Mouse (Mus musculus) CD4-positive, CD25-positive, alpha-beta regulatory T cell, adult 2 months (primary cell): ENCODE measurements around the gene Fpr2.
"Not testable (repeated sequence)": the region's sequence is repeated elsewhere in the genome, so short reads cannot be mapped to it uniquely, and the experiment has no call there.

Experiments used
- DNase-seq: peaks from one replicate; pipeline ENCODE4 v3.0.0-alpha.2; 2012; ENCODE audit warnings: low read depth, low spot score

Fpr2 gene

GRCm38 (mm10) chr17:17887774-17888248 is at the start of gene Fpr2, which contains the start of gene Fpr3:
Fpr2 (plus strand) TSS chr17:17887824.
Fpr3 (plus strand) TSS chr17:17887852.
- no peak for DNase-seq

DNA sequence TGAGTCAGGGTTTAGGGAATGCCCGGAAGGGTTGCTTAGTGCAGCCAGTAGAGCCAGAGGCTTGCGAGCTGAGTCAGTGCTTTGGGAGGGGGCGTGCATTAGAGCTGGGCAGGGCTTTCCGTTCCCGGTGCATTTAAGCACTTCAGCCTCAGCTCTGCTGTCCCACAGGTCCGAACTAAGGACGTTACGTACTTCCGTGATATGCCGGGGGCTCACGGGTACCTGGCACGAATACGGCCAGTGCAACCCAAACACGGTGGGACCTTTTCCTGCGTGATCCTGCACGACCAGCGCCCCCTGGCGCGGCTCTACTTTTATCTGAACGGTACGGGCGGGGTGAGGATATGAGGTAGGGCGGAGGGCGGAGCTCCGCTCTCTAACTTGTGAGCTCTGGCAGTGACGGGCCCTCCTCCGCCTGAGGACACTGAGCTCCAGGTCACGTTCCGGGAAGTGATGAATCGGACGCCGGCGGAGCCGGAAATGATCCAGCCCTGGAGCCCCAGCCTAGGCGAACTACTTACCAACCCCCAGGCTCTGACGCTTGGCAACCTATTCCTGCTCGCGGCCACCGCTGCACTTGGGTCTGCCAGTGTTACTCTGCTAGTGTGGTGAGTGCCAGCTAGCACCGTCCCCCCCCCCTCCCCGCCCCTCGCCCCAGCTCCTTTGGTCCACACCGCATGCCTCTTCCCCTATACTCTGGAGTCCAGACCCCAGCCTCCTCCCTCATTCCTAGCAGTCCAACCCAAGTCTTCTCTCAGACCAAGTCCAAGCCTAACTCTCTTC is 49.5 kb upstream of the Fpr2 start:
- peak; percentile 96 for DNase-seq

DNA sequence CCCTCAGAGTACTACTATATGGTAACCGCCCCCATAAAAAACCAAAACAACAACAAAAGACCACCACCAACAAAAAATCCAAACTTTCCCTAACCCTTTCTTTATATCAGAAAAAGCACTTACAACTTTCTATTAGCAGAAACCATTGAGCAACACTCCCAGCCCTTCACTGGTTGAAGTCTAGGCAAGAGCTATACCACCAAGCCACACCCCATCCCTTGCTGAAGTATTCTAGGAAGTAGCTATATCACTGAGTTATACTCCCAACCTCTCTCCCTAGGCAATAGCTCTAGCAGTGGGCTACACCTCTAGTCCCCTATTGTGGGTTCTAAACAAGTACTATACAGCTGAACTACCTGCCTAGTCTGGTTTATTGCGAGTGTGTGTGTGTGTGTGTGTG is 48.3 kb upstream of the Fpr2 start:
- no peak for DNase-seq

DNA sequence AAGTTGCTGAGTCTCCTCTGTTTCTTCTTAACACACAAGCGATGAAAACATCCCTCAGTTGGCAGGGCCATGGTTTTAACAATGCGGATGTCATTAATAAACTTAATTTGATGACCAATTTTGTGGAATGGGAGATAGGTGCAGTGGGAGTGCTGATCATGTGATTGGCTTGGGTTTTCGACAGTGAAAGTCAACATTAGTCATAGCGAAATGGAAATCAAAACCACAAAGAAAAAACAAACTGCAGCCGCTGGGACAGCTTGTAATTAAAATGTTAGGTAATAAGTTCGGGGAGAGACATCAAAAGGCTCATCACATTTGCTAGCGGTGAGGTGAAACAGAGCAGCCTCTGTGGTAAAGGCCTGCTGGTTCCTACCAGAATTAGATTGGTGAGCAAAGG is 46.8 kb upstream of the Fpr2 start:
- peak; percentile 31 for DNase-seq

GRCm38 (mm10) chr17:17843534-17844261 is 43.9 kb upstream of the Fpr2 start:
- no peak for DNase-seq

- not testable (repeated sequence) for DNase-seq
Measured at GRCm38 (mm10) chr17:17844606-17845005, 43.0 kb upstream of the Fpr2 start.

DNA sequence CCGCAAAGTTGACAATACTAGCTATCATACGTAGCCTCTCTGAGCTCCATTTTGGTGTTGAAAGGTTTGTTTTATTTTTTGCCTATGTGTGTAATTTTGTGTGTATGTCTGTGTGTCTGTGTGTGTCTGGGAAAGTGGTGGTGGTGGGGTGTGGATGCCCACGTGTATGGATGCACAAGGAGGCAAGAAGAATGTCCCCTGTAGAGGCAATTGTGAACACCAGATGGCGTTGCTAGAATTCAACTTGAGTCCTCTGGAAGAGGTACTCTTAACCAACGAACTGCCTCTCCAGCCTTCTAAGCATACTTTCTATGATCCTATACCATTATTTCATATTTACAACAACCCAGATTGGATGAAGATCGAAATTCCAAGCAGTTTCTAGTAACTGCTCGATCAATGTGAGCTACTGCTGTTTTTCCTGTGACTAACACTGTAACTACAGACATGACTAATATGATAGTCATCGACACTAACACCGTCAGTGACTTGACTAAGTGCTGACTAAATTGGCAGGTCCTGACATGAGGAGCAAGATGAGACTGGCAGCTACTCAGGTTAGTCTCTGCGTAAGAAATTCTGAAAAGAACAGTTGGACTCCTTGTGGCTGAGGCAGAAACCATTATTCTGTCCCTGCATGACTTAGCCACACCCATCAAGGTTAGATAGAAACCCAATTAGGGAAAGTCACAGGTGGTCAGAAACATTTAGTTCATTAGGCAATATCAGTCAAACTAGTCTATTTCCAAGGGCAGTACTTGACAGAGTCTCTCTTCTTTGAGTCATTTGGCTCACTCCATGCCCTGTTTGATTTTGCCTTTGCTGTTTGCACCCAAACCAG is 42.2 kb upstream of the Fpr2 start:
- DNase-seq: peak; percentile 45

- no peak for DNase-seq
Measured at GRCm38 (mm10) chr17:17848988-17849387, 38.6 kb upstream of the Fpr2 start.

DNA sequence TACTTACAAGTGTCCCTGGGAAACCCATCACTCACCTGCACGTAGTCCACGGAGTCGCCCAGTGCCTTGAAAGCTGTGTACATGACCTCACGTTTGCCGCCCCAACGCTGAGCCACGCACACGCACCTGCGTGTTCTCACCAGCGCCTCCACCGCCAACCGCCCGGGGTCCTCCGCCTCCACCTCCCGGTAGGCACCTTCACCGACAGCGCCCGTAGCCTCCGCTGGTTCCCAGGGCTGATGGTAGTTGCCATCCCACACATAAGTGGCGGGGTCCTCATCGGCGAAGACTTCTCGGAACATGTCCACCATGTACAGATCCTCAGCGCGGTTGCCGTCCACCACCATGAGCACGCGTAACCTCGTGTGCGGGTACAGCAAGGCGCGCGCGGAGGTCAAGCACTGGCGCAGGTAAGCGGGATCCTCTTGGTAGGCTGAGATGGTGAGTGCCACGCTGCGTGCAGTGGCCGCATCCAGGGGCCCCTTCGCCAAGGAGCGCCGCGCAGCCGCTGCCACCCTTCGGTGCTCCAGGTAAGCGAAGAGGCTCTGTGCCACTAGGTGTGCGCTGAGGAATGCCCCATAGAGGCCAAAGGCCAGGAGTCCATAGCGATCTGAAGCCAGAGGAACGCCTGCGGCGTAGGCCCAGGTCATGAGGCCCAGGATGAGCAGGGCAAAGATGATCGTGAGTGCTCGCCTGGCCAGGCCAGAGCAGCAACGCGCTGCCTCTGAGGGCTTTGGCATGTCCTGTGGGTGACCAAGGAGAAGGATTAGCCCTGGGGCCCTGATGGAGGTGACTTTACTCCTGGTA is 37.5 kb upstream of the Fpr2 start:
- DNase-seq: no peak

DNA sequence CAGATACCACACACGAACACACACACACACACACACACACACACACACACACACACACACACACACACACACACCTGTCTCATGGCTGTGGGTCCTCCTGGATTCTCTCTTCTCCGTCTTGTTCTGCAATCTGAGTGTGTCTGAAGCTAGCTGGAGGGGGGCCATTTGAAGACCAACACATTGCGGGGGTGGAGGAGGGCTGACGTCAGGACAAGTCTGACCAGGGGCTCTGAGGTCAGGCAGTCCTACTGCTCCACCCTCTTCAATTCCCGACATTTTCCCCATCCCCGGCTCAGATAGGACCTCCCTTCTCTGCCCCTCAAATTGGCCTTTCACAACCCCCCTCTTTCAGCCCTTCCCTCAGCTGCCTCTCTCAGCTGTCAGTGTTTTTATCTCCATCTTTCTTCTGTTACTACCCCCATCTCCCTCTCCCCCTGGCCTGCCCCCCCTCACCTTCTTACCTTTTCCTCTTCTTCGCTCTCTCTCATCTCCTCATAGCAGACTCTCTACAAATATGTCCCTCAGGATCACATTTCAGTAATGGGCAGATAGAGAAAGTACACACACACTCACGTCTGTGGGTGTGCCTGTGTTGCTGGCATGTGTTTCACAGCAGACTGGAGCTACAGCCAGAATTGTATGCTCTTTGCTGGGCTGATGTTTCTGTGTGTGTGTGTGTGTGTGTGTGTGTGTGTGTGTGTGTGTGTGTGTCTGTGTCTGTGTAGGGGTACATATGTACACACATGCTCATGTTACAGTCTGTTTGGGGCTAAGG is 32.4 kb upstream of the Fpr2 start, which contains the start of gene Has1:
Has1 (minus strand) TSS at position 142 of the 775 bp plus-strand sequence.
- no peak for DNase-seq

- no peak for DNase-seq
Measured at GRCm38 (mm10) chr17:17856612-17857011, 31.0 kb upstream of the Fpr2 start.

DNA sequence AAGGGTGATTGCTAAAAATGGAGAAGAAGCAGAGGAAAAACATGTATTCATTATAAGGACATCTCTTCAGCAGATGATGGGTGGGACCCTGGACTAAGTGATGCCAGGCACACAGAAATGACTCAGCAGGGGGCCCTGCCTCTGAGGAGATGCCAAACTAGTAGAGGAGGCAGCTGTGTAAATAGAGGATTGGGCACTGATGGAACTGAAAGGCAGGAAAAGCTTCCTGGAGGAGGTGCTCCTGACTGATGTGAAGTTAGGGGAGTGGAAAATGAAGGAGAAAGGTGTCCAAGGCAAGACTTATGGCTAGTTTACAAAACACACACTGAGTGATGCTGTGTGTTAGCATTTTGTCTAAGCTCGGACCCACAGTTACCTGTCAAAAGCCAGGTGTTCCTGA is 30.2 kb upstream of the Fpr2 start:
- DNase-seq: no peak

GRCm38 (mm10) chr17:17860110-17860509 is 27.5 kb upstream of the Fpr2 start:
- DNase-seq: peak; percentile 32

DNA sequence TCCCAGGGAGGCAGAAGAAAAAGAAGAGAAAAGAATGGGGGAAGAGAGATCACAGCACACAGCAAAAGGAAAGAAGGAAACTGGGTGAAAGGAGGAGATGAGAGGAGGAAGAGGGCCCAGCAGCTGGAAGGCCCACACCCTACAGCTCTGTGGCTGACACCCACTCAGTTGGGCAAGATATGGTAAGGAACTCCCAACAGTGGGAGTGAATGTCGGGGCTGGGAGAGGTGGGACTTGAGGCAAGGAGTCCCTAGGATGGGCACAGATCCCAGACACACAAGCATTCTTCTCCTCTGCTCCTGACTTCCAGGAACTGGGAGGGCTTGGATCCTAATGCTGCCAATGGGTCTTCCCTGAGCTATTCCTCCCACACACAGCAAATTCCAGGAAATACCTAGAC is 25.3 kb upstream of the Fpr2 start:
- DNase-seq: no peak

DNA sequence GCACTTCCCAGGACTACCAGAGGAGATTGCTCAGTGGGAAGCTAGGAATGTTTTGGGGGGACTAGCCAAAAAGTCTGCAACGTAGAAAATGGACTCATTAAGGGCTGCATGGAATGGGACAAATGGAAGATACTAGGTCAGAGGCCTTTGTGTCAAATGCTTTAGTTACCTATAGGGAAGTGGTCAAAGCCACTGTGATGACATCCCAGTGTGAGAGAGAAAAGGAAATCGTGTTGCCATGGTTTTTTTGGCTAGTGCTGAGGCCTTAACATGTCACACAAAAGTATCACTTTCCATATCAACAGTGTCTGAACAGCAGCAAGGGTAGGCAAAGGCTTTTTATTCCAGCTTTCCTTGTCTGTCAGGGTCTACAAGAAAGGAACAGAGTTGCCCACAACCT is 22.5 kb upstream of the Fpr2 start:
- DNase-seq: no peak

GRCm38 (mm10) chr17:17866801-17867469 is 20.7 kb upstream of the Fpr2 start:
- DNase-seq: no peak

GRCm38 (mm10) chr17:17870892-17871550 is 16.6 kb upstream of the Fpr2 start:
- no peak for DNase-seq

DNA sequence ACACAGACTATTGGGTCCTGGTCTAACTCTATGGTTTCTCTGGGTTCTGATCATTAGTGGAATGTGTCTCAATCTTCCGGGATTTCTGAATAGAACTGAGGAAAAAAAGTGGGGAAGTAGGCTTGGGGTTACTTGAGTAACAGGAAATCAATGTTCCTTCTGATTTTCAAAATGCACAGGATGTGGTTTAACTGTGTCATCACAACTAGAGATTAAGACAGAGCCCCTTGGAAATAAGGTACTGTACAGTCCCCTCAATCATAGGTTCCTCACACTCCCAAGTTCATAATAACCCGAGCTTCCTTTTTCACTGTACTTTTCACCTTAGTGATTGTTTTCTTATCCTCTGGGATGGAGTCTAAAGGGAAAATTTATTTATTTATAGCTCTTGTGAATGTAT is 15.9 kb upstream of the Fpr2 start:
- DNase-seq: no peak

GRCm38 (mm10) chr17:17879347-17879746 is 8.3 kb upstream of the Fpr2 start:
- no peak for DNase-seq
